Mouse (Mus musculus) MEL (cell line): ENCODE measurements around the gene Plcxd2. TPM values are rescaled to one million over a fixed set of nuclear protein-coding genes. Genes with fewer than 3 reads are reported as not detected.

Experiments
- DNase-seq: peaks from one replicate; pipeline ENCODE4 v3.0.0; 2011; ENCODE audit warnings: low read depth, low spot score
- H3K27ac ChIP-seq: 2 replicates; pipeline ENCODE4 v1.5.1; 2012; ENCODE audit warnings: low read depth, mild to moderate bottlenecking, control low read depth, low read length, moderate library complexity; ENCODE audit not compliant: control insufficient read depth
- H3K27me3 ChIP-seq, 2 experiments: fragments of 150-350 bp in 1 of 2; sonication (generic) in 1 of 2; 2 replicates each; pipeline ENCODE4 v1.6.1; 2012; ENCODE audit warnings: low read length in 2 of 2, mild to moderate bottlenecking in 2 of 2, improper control_type of control experiment in 1 of 2, moderate library complexity in 1 of 2; ENCODE audit not compliant: insufficient read depth in 2 of 2, control insufficient read depth in 1 of 2
- H3K36me3 ChIP-seq, 2 experiments: 2 replicates each; pipeline ENCODE4 v1.6.1; 2012 to 2014; ENCODE audit warnings: low read length in 2 of 2, improper control_type of control experiment in 1 of 2, inconsistent platforms in 1 of 2, mild to moderate bottlenecking in 1 of 2; ENCODE audit not compliant: insufficient read depth in 2 of 2, control insufficient read depth in 1 of 2
- H3K4me1 ChIP-seq, 2 experiments: fragments of 150-350 bp in 1 of 2; sonication (generic) in 1 of 2; 2 replicates each; pipeline ENCODE4 v1.6.1; 2012; ENCODE audit warnings: low read length in 2 of 2, improper control_type of control experiment in 1 of 2, mild to moderate bottlenecking in 1 of 2; ENCODE audit not compliant: insufficient read depth in 2 of 2, control insufficient read depth in 1 of 2
- H3K4me3 ChIP-seq, 2 experiments: fragments of 150-350 bp in 1 of 2; sonication (generic) in 1 of 2; 2 replicates each; pipeline ENCODE4 v1.5.1; 2012; ENCODE audit warnings: low read depth in 2 of 2, low read length in 2 of 2, mild to moderate bottlenecking in 2 of 2, moderate library complexity in 2 of 2, control low read depth in 1 of 2, improper control_type of control experiment in 1 of 2; ENCODE audit not compliant: control insufficient read depth in 1 of 2, insufficient read depth in 1 of 2
- H3K79me2 ChIP-seq: 2 replicates; pipeline ENCODE4 v1.6.1; 2012; ENCODE audit warnings: mild to moderate bottlenecking, low read length, moderate library complexity; ENCODE audit not compliant: control insufficient read depth, poor library complexity, insufficient read depth
- H3K9ac ChIP-seq: 2 replicates; pipeline ENCODE4 v1.6.1; 2012; ENCODE audit warnings: low read depth, mild to moderate bottlenecking, control low read depth, low read length, moderate library complexity; ENCODE audit not compliant: control insufficient read depth, poor library complexity, severe bottlenecking
- H3K9me3 ChIP-seq: fragments of 150-350 bp; sonication (generic); replicated peaks from 2 replicates; pipeline ENCODE4 v1.6.1; 2012; ENCODE audit warnings: mild to moderate bottlenecking, low read length, improper control_type of control experiment, moderate library complexity; ENCODE audit not compliant: insufficient read depth
- BHLHE40 ChIP-seq: IDR thresholded peaks from 2 replicates; pipeline ENCODE4 v1.6.1; 2012; ENCODE audit warnings: low read depth, mild to moderate bottlenecking, inconsistent platforms, low read length, improper control_type of control experiment, borderline replicate concordance
- CHD1 ChIP-seq: IDR thresholded peaks from 2 replicates; pipeline ENCODE4 v1.6.1; 2012; ENCODE audit warnings: low read depth, mild to moderate bottlenecking, inconsistent platforms, low read length, improper control_type of control experiment
- CTCF ChIP-seq, 3 experiments: IDR thresholded peaks in 2 of 3; conservative IDR thresholded peaks in 1 of 3; 2 replicates each; pipeline ENCODE4 v1.5.1; 2011 to 2012; ENCODE audit warnings: low read length in 3 of 3, low read depth in 2 of 3, mild to moderate bottlenecking in 2 of 3, improper control_type of control experiment in 1 of 3, inconsistent platforms in 1 of 3, mixed read lengths in 1 of 3, moderate library complexity in 1 of 3; ENCODE audit not compliant: control insufficient read depth in 1 of 3, insufficient read depth in 1 of 3, poor library complexity in 1 of 3, severe bottlenecking in 1 of 3
- ELF1 ChIP-seq: IDR thresholded peaks from 2 replicates; pipeline ENCODE4 v1.6.1; 2014; ENCODE audit warnings: low read depth, mild to moderate bottlenecking, inconsistent platforms, low read length, improper control_type of control experiment, moderate library complexity
- ETS1 ChIP-seq: IDR thresholded peaks from 2 replicates; pipeline ENCODE4 v1.6.1; 2012; ENCODE audit warnings: low read depth, mild to moderate bottlenecking, inconsistent platforms, low read length, improper control_type of control experiment, moderate library complexity
- GATA1 ChIP-seq: IDR thresholded peaks from 2 replicates; pipeline ENCODE4 v1.6.1; 2011; ENCODE audit warnings: low read depth, low read length, improper control_type of control experiment
- HCFC1 ChIP-seq: IDR thresholded peaks from 2 replicates; pipeline ENCODE4 v1.6.1; 2012; ENCODE audit warnings: low read depth, mild to moderate bottlenecking, inconsistent platforms, low read length, improper control_type of control experiment, moderate library complexity
- JUND ChIP-seq: IDR thresholded peaks from 2 replicates; pipeline ENCODE4 v1.6.1; 2011; ENCODE audit warnings: low read depth, mild to moderate bottlenecking, improper control_type of control experiment, low read length
- MAFK ChIP-seq: IDR thresholded peaks from 2 replicates; pipeline ENCODE4 v1.6.1; 2011; ENCODE audit warnings: low read depth, mild to moderate bottlenecking, low read length, improper control_type of control experiment, borderline replicate concordance
- MAX ChIP-seq: IDR thresholded peaks from 2 replicates; pipeline ENCODE4 v1.6.1; 2011; ENCODE audit warnings: low read length, improper control_type of control experiment
- MAZ ChIP-seq: IDR thresholded peaks from 2 replicates; pipeline ENCODE4 v1.6.1; 2012; ENCODE audit warnings: low read depth, mild to moderate bottlenecking, inconsistent platforms, low read length, improper control_type of control experiment
- MXI1 ChIP-seq: IDR thresholded peaks from 2 replicates; pipeline ENCODE4 v1.6.1; 2011; ENCODE audit warnings: mild to moderate bottlenecking, low read depth, low read length, improper control_type of control experiment
- NRF1 ChIP-seq: IDR thresholded peaks from 2 replicates; pipeline ENCODE4 v1.6.1; 2014; ENCODE audit warnings: low read depth, mild to moderate bottlenecking, inconsistent platforms, low read length, improper control_type of control experiment, moderate library complexity; ENCODE audit not compliant: poor library complexity, insufficient read depth, severe bottlenecking
- TAL1 ChIP-seq: IDR thresholded peaks from 2 replicates; pipeline ENCODE4 v1.6.1; 2012; ENCODE audit warnings: mild to moderate bottlenecking, inconsistent platforms, low read length, moderate library complexity, mixed read lengths
- TBP ChIP-seq: IDR thresholded peaks from 2 replicates; pipeline ENCODE4 v1.8.0; 2011; ENCODE audit warnings: low read depth, low read length, improper control_type of control experiment
- TCF12 ChIP-seq: IDR thresholded peaks from 2 replicates; pipeline ENCODE4 v1.6.1; 2014; ENCODE audit warnings: low read depth, mild to moderate bottlenecking, inconsistent platforms, low read length, improper control_type of control experiment, moderate library complexity
- UBTF ChIP-seq: IDR thresholded peaks from 2 replicates; pipeline ENCODE4 v1.6.1; 2012; ENCODE audit warnings: low read depth, mild to moderate bottlenecking, inconsistent platforms, low read length, improper control_type of control experiment, moderate library complexity, borderline replicate concordance; ENCODE audit not compliant: insufficient read depth
- ZC3H11A ChIP-seq: IDR thresholded peaks from 2 replicates; pipeline ENCODE4 v1.6.1; 2012; ENCODE audit warnings: low read depth, mild to moderate bottlenecking, inconsistent platforms, low read length, improper control_type of control experiment
- polyA plus RNA-seq, 2 experiments: library from polyadenylated mRNA; stranded (reverse) in 1 of 2; unstranded in 1 of 2; fragments of >175 nt in 1 of 2; fragments of >200 nt in 1 of 2; gene quantifications; 2 replicates each; pipeline versions ENCODE4 v1.2.1 to v1.2.4; 2012; ENCODE audit warnings: low replicate concordance in 2 of 2, low read depth in 1 of 2; ENCODE audit not compliant: insufficient read length in 2 of 2, insufficient read depth in 1 of 2, missing spikeins in 1 of 2
- total RNA-seq: library from RNA; depleted of rRNA; stranded (reverse); fragments of 300-350 nt; gene quantifications from 2 replicates; pipeline ENCODE4 v1.2.3, GENCODE M21; 2012

The Plcxd2 gene
- total and polyA plus RNA-seq, 3 experiments: not detected

DNA sequence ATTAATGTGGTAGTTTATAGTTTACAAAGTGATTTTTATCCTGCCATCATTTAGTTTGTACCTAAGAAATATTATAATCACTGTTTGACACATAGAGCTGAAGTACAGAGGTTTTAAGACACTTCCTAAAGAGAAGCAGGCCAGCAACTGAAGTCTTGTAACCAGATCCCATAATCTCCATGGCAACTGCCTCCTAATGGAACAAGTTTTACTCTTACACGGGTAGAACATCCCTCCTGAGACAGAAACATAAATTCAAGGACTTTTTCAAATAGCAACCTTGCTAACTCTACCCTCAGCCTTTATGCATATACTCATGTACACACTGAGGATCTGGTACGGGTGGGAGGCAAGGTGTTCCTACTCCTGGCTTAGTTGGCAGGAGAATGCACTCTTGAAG, 26.2 kb upstream of the Plcxd2 start:
- H3K4me3 ChIP-seq: no peak overlapping the region
- H3K9me3 ChIP-seq: no peaks in the 10 kb centered on the region
- no peaks in the 10 kb centered on the region for H3K79me2 ChIP-seq
- TF ChIP-seq CHD1 (no peak), GATA1 (no peak), MAX (no peak), JUND (no peak), TAL1 (no peak)
- no peaks in the 10 kb centered on the region for H3K4me1 ChIP-seq
- no peaks in the 10 kb centered on the region for H3K36me3 ChIP-seq
- no peak overlapping the region for H3K9ac ChIP-seq
- no peak for DNase-seq
- H3K27ac ChIP-seq: no peak overlapping the region
- no peaks in the 10 kb centered on the region; a peak in 1 of 4 replicates for H3K27me3 ChIP-seq

DNA sequence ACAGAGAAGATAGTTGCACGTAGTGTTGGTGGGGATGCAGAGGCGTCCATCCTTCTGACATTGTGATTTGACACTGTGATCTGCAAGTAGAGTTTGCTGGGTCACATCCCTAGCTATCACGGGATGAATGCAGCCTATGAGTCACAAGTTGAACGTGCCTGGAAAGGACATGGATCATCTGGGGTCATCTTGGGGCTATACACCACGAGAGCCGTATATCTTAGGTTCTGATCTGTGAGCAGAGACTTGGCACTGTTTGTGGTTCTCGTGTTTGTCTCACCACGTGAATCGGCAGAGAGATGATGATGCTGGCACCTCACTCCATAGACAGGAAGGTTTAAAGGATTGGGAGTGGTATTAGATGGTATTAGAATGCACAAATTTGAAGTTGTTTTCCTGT, 23.9 kb upstream of the Plcxd2 start:
- no peak for TF ChIP-seq MAX
- no peak for TF ChIP-seq MAZ
- TF ChIP-seq ETS1: no peak
- no peak for TF ChIP-seq TBP
- no peak for TF ChIP-seq MXI1
- no peak for TF ChIP-seq ZC3H11A
- TF ChIP-seq ELF1: no peak
- TF ChIP-seq CHD1: no peak
- TF ChIP-seq UBTF: no peak
- TF ChIP-seq TCF12: no peak
- no peak for TF ChIP-seq CTCF (IDR thresholded peaks at IDR 0.05 in 2 of 3, conservative IDR thresholded peaks at IDR 0.05 in 1 of 3; ENCODE audit: control insufficient read depth in 1 of 3, insufficient read depth in 1 of 3, low read depth in 2 of 3, low read length in 3 of 3, poor library complexity in 1 of 3, severe bottlenecking in 1 of 3)
- no peak for TF ChIP-seq BHLHE40
- Histone ChIP-seq H3K9me3 (no peaks in the 10 kb centered on the region), H3K4me3 (no peak overlapping the region), H3K4me1 (no peaks in the 10 kb centered on the region), H3K9ac (no peak overlapping the region), H3K79me2 (no peaks in the 10 kb centered on the region), H3K27me3 (no peaks in the 10 kb centered on the region; a peak in 1 of 4 replicates), H3K27ac (no peak overlapping the region), H3K36me3 (no peaks in the 10 kb centered on the region)
- no peak for DNase-seq

DNA sequence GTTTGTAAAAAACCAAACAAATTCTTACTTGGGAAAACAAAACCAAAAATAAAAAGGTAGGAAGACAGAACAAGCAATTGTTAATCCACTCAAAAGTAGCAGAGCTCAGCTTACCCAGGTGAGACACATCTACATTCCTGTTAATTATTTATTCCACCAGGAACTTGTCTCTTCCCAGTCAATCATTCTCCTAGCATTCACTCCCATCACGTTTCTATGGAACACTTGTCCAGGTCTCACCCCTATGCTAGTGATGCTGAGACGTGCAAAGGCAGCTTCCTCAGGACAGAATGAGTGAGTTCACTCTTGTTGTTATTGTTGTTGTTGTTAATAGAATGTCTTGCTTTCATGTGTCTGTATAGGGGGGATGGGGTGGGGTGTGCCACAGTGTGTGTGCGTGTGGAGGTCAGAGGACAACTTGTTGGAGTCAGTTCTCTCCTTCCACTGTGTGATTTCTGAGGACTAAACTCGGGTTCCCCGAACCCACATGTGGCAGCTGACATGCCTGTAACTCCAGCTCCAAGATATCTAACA, 13.0 kb upstream of the Plcxd2 start:
- DNase-seq: no peak
- TF ChIP-seq TBP (no peak), NRF1 (no peak), ETS1 (no peak), MXI1 (no peak), MAFK (no peak), HCFC1 (no peak)
- TF ChIP-seq, all 39 proteins: peak for 0
- H3K4me1 ChIP-seq: no peaks in the 10 kb centered on the region
- H3K27me3 ChIP-seq: no peaks in the 10 kb centered on the region
- H3K27ac ChIP-seq: no peak overlapping the region
- H3K9ac ChIP-seq: no peak overlapping the region
- H3K36me3 ChIP-seq: no peaks in the 10 kb centered on the region
- no peaks in the 10 kb centered on the region for H3K9me3 ChIP-seq
- H3K79me2 ChIP-seq: no peaks in the 10 kb centered on the region
- H3K4me3 ChIP-seq: no peak overlapping the region
